Mouse (Mus musculus): ENCODE measurements at regions not wholly inside any gene's neighbourhood (a gene's known extent, or its start where the extent isn't known, plus 50 kb on each side); places are given as distances from the start of the nearest gene placed in this dataset.

- DNase-seq = peak; percentile 8
- intact Hi-C loops (cut with DNase I; ENCODE audit: low total_unique reads) = no loop called here
Measured at GRCm38 (mm10) chr3:56590071-56590470, 406.6 kb upstream of the Nbea start.

GRCm38 (mm10) chr3:56575422-56575821 lies 391.9 kb upstream of the Nbea start:
- DNase-seq = no peak
- intact Hi-C loops (cut with DNase I; ENCODE audit: low total_unique reads) = no loop called here

GRCm38 (mm10) chr3:56536178-56536577 lies 352.7 kb upstream of the Nbea start:
- no peak for DNase-seq
- intact Hi-C loops (cut with DNase I; ENCODE audit: low total_unique reads) = no loop called here

GRCm38 (mm10) chr3:56504445-56504844 lies 320.9 kb upstream of the Nbea start:
- intact Hi-C loops (cut with DNase I; ENCODE audit: low total_unique reads) = no loop called here
- no peak for DNase-seq

GRCm38 (mm10) chr3:56499301-56499700 lies 315.8 kb upstream of the Nbea start:
- intact Hi-C loops (cut with DNase I; ENCODE audit: low total_unique reads) = no loop called here

GRCm38 (mm10) chr3:56493937-56494336 lies 310.4 kb upstream of the Nbea start:
- no peak for DNase-seq
- intact Hi-C loops (cut with DNase I; ENCODE audit: low total_unique reads) = no loop called here

More at GRCm38 (mm10) chr3:56499301-56499700, 315.8 kb upstream of the Nbea start:
- no peak for DNase-seq

GRCm38 (mm10) chr3:56489154-56489553 lies 305.7 kb upstream of the Nbea start:
- no peak for DNase-seq
- intact Hi-C loops (cut with DNase I; ENCODE audit: low total_unique reads) = no loop called here

- intact Hi-C loops (cut with DNase I; ENCODE audit: low total_unique reads) = no loop called here
- no peak for DNase-seq
Measured at GRCm38 (mm10) chr3:56485550-56486400, 302.3 kb upstream of the Nbea start.

GRCm38 (mm10) chr3:56484096-56484495 lies 300.6 kb upstream of the Nbea start:
- intact Hi-C loops (cut with DNase I; ENCODE audit: low total_unique reads) = no loop called here
- no peak for DNase-seq

- intact Hi-C loops (cut with DNase I; ENCODE audit: low total_unique reads) = no loop called here
- DNase-seq = no peak
Measured at GRCm38 (mm10) chr3:56483370-56483769, 299.9 kb upstream of the Nbea start.

- intact Hi-C loops (cut with DNase I; ENCODE audit: low total_unique reads) = no loop called here
Measured at GRCm38 (mm10) chr3:56479529-56479928, 296.0 kb upstream of the Nbea start.

GRCm38 (mm10) chr3:56478544-56479140 lies 295.1 kb upstream of the Nbea start:
- intact Hi-C loops (cut with DNase I; ENCODE audit: low total_unique reads) = no loop called here
- no peak for DNase-seq

More at GRCm38 (mm10) chr3:56479529-56479928, 296.0 kb upstream of the Nbea start:
- DNase-seq = no peak

- intact Hi-C loops (cut with DNase I; ENCODE audit: low total_unique reads) = no loop called here
- no peak for DNase-seq
Measured at GRCm38 (mm10) chr3:56475529-56476527, 292.3 kb upstream of the Nbea start.

- intact Hi-C loops (cut with DNase I; ENCODE audit: low total_unique reads) = no loop called here
- no peak for DNase-seq
Measured at GRCm38 (mm10) chr3:56472651-56473050, 289.1 kb upstream of the Nbea start.

- no peak for DNase-seq
- intact Hi-C loops (cut with DNase I; ENCODE audit: low total_unique reads) = no loop called here
Measured at GRCm38 (mm10) chr3:56471823-56472222, 288.3 kb upstream of the Nbea start.

GRCm38 (mm10) chr3:56471185-56471584 lies 287.7 kb upstream of the Nbea start:
- intact Hi-C loops (cut with DNase I; ENCODE audit: low total_unique reads) = no loop called here
- DNase-seq = no peak

GRCm38 (mm10) chr3:56457625-56458024 lies 274.1 kb upstream of the Nbea start:
- intact Hi-C loops (cut with DNase I; ENCODE audit: low total_unique reads) = no loop called here
- no peak for DNase-seq

- intact Hi-C loops (cut with DNase I; ENCODE audit: low total_unique reads) = no loop called here
- DNase-seq = no peak
Measured at GRCm38 (mm10) chr3:56456317-56456716, 272.8 kb upstream of the Nbea start.

GRCm38 (mm10) chr3:56438900-56439299 lies 255.4 kb upstream of the Nbea start:
- no peak for DNase-seq
- intact Hi-C loops (cut with DNase I; ENCODE audit: low total_unique reads) = no loop called here

Data from gastrocnemius, postnatal 14 days (tissue).